Mouse (Mus musculus) heart, adult 8-10 months (tissue): ENCODE measurements around the gene Khnyn. TPM values are rescaled to one million over a fixed set of nuclear protein-coding genes. Genes with fewer than 3 reads are reported as not detected.

Experiments used
- DNase-seq: peaks from one replicate; pipeline ENCODE4 v3.0.0; 2022; ENCODE audit warnings: low spot score
- total RNA-seq, 4 experiments: library from RNA; stranded (reverse); gene quantifications; 2 replicates each; pipeline ENCODE4 v1.2.4; 2022

The Khnyn gene
- total RNA-seq, 4 experiments from 2014 or later = 8.1 to 11.7 (median 10.3) TPM

DNA sequence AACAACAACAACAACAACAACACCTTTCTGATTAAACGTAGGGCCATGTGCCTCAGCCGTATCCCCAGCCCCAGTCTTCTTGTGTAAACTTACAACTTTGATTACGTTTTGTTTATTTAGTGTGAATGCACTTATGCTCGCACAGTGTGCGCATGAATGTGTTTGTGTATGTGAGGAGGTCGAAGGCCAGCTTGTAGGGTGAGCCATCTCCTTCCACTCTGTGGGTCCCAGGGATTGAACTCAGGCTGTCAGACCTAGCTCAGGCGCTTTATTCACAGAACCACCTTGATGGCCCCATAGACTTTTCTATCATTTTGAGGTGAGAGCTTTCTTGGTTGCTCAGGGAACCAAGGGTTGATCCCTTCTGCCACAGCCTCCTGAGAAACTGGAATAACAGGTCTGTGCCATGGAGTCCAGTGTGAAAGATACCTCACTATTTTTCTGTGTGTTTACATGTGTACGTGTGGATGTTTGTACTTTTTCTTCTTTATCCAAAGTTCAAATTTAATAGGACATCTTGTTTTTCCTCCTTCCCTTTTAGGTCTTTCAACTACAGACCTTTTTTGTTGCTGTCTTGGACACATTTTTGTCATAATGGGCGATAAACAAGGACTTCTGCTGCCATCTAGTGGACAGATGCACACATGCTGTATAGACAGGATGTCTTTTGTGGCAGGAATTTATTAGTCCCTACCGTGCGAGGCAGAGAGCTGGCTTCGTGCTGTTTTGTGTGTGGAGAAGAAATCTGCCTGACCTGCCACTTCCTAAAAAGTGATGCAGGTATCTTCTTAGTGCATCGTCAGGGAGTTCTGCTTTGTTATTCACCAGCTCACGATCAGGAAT is 33.7 kb downstream of the Khnyn start:
- peak; percentile 83 for DNase-seq

DNA sequence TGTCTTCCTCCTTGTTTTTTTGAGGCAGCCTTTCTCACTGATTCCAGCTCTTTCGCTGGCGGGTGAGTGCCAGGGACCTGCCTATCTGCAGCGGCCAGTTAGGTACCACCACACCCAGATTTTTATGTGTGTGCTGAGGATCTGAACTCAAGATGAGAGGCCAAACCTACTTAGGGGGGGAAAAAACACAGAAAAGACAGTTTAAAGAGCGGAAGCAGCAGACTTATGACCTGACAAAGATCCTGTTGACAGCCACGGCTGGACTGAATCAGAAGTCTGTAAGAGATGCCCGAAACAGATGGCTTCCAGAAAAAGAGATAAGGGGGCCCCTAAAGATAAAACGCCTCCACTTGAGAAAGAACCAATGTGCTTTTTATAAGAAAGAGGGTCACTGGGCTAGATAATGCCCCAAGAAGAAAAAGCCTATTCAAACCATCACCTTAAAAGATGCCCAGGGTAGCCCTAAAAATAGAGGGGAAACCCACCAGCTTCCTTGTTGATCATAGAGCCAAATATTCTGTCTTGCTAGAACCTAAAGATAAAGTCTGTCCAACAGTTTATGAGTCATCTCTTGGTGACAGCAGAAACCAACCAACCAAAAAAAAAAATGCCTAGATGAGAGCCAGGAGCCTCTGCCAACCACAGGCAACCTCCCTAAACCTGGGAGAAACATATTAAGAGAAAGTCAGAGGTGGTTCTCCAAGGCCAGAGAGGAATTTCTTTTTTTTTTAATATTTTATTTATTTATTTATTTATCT is 37.9 kb downstream of the Khnyn start:
- DNase-seq = no peak

DNA sequence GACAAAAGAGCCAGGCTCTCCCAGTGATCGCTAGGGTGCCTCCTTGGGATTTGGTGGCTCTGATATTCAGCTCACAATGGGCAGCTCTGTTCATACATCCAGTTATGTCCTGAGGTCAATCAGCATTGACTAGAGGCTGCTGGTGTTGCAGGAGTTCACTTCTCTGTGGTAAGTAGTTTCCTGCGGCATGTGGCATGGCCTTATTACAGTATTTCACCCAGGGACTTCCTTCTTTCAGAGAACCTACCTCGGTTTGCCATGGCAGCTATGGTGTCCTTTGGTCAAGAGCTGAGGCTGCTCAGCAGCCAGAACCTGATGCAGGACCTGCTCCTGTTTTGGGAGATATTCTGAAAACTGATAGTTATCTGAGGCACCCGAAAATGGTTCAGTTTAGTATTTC is 42.1 kb downstream of the Khnyn start:
- no peak for DNase-seq

DNA sequence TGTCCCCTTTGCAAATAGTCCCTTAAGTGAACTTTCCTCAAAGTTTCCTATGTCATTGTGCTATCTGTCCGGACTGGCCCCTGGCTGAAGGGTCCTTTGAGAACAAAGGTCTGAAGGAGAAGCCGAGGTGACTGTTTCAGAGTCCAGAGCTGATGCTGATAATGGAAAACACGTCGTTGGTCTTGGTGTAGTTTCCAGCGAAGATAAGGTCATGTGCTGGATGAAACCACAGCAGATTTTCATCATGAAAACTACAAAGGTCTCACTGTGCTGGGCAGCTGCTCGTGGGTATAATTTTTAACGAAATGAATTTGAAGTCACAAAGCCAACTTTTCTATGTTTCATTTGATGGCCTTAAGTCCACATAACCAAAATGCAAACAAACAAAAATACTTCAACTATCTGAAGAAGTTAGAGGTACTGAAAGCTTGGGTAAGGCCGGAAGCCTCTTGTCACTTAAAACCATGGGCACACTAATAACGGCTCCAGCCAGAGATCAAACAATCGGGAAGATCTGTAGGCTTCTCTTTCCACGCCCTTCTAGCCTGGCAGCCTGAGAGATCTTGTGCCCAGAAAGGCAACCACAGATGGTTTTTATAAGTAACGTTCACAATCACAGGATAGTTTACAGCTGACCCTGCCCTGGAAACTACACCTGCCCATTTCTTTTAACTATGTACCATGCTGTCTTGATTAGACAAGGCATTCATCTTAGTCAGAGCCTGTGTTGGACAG is 44.7 kb downstream of the Khnyn start:
- no peak for DNase-seq

DNA sequence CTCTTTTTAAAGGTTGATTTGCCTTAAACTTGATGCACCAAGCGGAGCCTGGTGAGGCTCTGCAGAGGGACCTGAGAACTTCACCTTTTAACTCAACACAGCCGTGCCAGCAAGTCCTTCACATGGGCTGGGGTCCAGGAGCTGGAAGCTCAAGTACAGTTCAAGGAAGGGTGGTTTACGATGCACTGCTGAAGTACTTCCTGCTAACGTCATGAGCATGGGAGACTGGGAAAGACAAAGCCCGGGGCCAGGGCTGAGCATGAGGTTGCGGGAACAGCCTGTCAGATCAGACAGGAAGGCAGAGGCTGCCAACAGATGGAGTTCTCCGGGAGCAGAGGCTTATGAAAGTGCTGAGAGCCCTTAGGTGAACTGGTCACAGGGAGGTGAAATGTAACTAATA is 48.8 kb downstream of the Khnyn start:
- peak; percentile 50 for DNase-seq

DNA sequence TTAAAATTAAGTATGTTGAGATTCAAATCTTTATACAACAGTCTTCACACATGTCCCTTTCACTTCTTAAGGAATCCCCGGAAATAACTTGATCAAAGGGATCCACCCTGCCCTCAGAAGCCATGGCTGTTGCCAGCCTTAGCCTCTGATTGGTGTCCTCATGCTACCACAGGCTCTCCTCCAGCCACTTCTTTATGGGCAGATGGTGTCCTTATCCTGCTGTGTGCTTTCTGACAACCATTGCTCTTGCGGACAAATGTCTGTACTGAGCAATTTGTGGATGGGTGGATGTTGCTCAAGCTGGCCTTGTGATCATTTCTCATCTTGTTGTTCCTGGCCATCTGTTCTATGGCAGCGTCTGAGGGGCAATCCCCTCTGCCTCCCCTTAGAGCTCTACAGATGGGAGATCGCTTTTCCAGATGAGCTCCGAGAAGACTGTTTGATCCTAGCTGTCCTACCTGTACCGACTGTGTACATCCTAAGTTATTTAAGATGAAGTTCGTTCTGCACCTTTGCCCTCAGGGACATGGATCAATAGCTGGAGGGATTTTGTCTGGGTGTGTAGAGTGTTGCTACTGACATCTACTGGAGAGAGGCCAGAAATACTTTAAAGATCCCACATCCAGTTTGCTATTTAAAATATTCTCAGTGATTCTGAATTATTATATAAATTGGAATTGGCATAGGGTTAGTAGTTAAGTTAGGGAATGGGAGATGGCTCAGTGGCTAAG is 55.5 kb downstream of the Khnyn start:
- DNase-seq = no peak

DNA sequence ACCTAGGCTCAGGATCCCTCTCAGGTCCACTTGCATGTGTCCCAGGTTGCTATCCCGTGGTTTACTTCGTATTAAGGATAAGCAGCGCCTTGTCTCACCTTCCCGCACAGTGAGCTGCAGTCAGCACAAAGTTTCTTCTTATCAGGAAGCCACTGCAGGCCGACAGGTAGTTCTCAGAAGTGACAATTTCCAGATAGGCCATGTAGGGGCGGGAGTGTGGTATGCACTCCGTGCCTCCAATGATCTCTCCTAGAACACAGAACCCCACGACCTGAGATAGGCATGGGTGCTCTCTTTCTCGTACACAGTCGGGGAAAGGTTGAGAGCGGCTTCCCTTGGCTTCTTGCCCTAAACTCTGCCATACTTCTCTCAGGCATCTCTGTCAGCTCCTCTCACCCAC is 58.9 kb downstream of the Khnyn start:
- DNase-seq = no peak

DNA sequence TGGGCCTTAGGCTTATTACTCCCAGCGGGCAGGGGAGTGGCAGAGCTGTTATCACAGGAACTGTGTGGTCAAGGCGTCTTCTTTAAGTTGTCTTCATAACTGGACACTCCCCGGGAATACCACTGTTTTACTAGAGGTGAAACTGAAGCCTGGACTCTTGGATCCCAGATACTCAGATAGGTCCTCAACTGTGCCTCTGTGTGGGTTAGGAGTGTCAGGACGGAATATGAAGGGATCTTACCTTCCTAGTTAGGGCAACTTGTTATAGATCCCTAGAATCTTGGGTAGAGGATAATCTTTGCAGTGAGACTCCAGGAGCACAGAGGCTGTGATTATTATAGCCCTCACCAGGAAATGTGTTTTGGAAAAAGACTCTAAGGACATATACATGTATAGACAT is 59.8 kb downstream of the Khnyn start, which contains the start of gene Cma1:
Cma1 (minus strand) TSS at position 101 of the 400 bp plus-strand sequence.
- no peak for DNase-seq

DNA sequence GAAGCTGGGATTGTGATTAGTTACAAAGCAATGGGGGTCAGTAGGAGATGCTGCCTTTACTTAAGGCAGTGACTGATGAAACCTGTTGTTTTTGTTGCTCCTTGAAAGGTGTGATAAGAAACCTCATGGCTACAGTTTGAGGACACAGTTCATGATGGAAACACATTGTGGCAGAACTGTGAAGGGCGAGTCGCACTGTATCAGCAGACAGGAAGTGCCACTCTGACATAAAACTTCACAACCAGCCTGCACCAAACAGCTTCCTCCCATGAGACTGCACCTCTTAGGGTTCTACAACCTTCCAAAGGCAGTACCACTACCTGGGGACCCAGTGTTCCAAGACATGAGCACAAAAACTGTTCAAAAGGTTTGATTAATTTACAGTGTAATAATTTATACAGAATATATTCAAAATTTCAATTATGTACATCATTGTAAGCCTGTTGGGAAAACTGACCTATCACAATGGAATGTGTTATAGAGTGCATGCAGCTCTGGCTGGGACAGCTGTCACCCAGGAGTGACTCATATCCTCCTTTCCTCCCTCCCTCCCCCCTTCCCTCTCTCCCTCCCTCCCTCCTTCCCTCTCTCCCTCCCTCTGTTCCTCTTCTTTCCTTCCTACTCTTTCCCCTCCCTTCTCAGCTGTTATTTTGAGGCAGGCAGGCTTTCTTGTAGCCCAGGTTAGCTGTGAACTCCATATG is 61.7 kb downstream of the Khnyn start:
- no peak for DNase-seq

Other genes starting within 250 kb of the Khnyn start
- 10 to 100 TPM; 58.2 to 75.2 (median 71.6) TPM for gene Ipo4, start 249.0 kb upstream of the Khnyn start, total RNA-seq
- 1 to 10 TPM; 1.6 to 3.3 (median 2.6) TPM for gene Gm49378, start 247.1 kb upstream of the Khnyn start, total RNA-seq
- gene Tm9sf1, start 241.1 kb upstream of the Khnyn start, total RNA-seq = 10 to 100 TPM; 38.9 to 44.2 (median 40.8) TPM
- gene Tssk4, start 234.8 kb upstream of the Khnyn start, total RNA-seq = under 1 TPM; 0.44 to 0.88 (median 0.52) TPM
- gene Mdp1, start 224.4 kb upstream of the Khnyn start, total RNA-seq = 10 to 100 TPM; 46.2 to 64.1 (median 52.7) TPM
- gene Gmpr2, start 213.0 kb upstream of the Khnyn start, total RNA-seq = 10 to 100 TPM in 1 of 4 experiments, 1 to 10 TPM in 3; 7.8 to 11.2 (median 8.9) TPM
- gene Nedd8, start 212.8 kb upstream of the Khnyn start, total RNA-seq = 100 to 1,000 TPM; 245 to 279 (median 255) TPM
- 10 to 100 TPM; 11.1 to 15.2 (median 13.3) TPM for gene Tinf2, start 203.1 kb upstream of the Khnyn start, total RNA-seq
- under 1 TPM; 0.16 to 0.43 (median 0.27) TPM for gene Tgm1, start 171.0 kb upstream of the Khnyn start, total RNA-seq
- 10 to 100 TPM; 13.3 to 14.6 (median 14.5) TPM for gene Rabggta, start 162.7 kb upstream of the Khnyn start, total RNA-seq
- 10 to 100 TPM; 38.3 to 46.8 (median 43.2) TPM for gene Dhrs1, start 139.3 kb upstream of the Khnyn start, total RNA-seq
- gene Nop9, start 139.3 kb upstream of the Khnyn start, total RNA-seq = 10 to 100 TPM in 3 of 4 experiments, 1 to 10 TPM in 1; 9.6 to 13.2 (median 11.0) TPM
- 1 to 10 TPM in 3 of 4 experiments, under 1 TPM in 1; 0.95 to 1.9 (median 1.4) TPM for gene Cideb, start 126.5 kb upstream of the Khnyn start, total RNA-seq
- under 1 TPM; 0.06 to 0.19 (median 0.13) TPM for gene Ltb4r2, start 123.5 kb upstream of the Khnyn start, total RNA-seq
- gene Ltb4r1, start 119.0 kb upstream of the Khnyn start, total RNA-seq = under 1 TPM in 3 of 4 experiments, not detected in 1; 0.19 to 0.49 (median 0.26) TPM
- 10 to 100 TPM; 13.0 to 22.0 (median 16.4) TPM for gene Adcy4, start 100.9 kb upstream of the Khnyn start, total RNA-seq
- gene Ripk3, start 96.1 kb upstream of the Khnyn start, total RNA-seq = 1 to 10 TPM; 2.2 to 6.2 (median 3.4) TPM
- gene Nfatc4, start 61.8 kb upstream of the Khnyn start, total RNA-seq = 1 to 10 TPM; 3.3 to 4.2 (median 3.7) TPM
- 10 to 100 TPM in 1 of 4 experiments, 1 to 10 TPM in 3; 4.4 to 11.5 (median 6.2) TPM for gene Nynrin, start 30.9 kb upstream of the Khnyn start, total RNA-seq
- under 1 TPM in 1 of 4 experiments, not detected in 3; 0.06 TPM for gene Cbln3, start 555 bp upstream of the Khnyn start, total RNA-seq
- gene Sdr39u1, start 15.3 kb downstream of the Khnyn start, total RNA-seq = 100 to 1,000 TPM; 120 to 148 (median 130) TPM
- 1 to 10 TPM in 2 of 4 experiments, under 1 TPM in 2; 0.57 to 1.2 (median 0.99) TPM for gene Cma1, start 59.7 kb downstream of the Khnyn start, total RNA-seq
- gene Cma2, start 66.0 kb downstream of the Khnyn start, total RNA-seq = not detected
- not detected for gene Mcpt1, start 133.0 kb downstream of the Khnyn start, total RNA-seq
- gene Mcpt9, start 145.5 kb downstream of the Khnyn start, total RNA-seq = not detected
- not detected for gene Mcpt2, start 157.1 kb downstream of the Khnyn start, total RNA-seq
- 1 to 10 TPM in 2 of 4 experiments, under 1 TPM in 2; 0.65 to 1.8 (median 1.1) TPM for gene Mcpt4, start 177.4 kb downstream of the Khnyn start, total RNA-seq
- gene Mcpt8, start 200.3 kb downstream of the Khnyn start, total RNA-seq = not detected
- not detected for gene Ctsg, start 217.6 kb downstream of the Khnyn start, total RNA-seq
- not detected for gene Gzme, start 235.7 kb downstream of the Khnyn start, total RNA-seq
- gene Gzmd, start 247.7 kb downstream of the Khnyn start, total RNA-seq = not detected